Mouse (Mus musculus) C2C12 (cell line): Measurements from ENCODE around the gene Anks1.

Experiments used
- CTCF ChIP-seq: IDR thresholded peaks from one replicate; pipeline ENCODE4 v1.5.1; 2011; ENCODE audit not compliant: control insufficient read depth, insufficient read depth, insufficient read length
- MYOG ChIP-seq: IDR thresholded peaks from one replicate; pipeline ENCODE4 v1.6.1; 2011; ENCODE audit not compliant: control insufficient read depth, insufficient read length; ENCODE audit errors: extremely low read depth
- USF1 ChIP-seq: IDR thresholded peaks from one replicate; pipeline ENCODE4 v1.6.1; 2011; ENCODE audit warnings: low read depth, mild to moderate bottlenecking, control low read depth, moderate library complexity

DNA sequence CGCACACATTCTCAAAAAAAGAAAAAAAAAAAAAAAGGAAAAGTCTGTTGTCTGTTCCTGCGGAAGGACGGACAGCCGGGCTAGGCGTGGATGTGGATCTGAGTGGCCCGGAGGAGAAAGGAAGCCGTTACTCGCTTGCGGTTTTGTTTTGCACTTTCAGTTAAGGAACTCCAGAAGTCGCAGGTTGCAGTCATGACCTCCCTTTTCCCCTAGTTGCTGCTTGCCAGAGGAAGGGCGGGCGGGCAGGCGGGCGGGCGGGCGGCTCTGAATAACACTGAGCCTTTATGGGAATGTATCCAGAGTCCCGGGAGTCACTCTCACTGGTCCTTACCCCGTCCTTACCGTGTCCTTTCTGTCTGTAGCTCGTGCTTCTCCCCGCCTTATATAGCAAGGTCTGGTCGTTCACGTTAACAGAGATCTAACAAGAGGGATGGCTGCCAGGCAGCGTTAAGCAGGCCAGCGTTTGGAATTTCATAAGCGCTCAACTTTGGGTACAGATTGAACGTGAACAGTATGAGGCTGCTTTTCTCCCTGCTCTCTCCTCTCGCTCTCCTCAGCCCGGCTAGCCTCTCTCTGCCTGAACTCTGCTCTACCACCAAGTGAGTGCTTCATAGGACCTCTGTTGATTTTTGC is 98.2 kb downstream of the Anks1 start:
- TF ChIP-seq CTCF (no peak), MYOG (no peak), USF1 (no peak)
